Mouse (Mus musculus): ENCODE results near the gene Chrm3.

Chrm3 gene

DNA sequence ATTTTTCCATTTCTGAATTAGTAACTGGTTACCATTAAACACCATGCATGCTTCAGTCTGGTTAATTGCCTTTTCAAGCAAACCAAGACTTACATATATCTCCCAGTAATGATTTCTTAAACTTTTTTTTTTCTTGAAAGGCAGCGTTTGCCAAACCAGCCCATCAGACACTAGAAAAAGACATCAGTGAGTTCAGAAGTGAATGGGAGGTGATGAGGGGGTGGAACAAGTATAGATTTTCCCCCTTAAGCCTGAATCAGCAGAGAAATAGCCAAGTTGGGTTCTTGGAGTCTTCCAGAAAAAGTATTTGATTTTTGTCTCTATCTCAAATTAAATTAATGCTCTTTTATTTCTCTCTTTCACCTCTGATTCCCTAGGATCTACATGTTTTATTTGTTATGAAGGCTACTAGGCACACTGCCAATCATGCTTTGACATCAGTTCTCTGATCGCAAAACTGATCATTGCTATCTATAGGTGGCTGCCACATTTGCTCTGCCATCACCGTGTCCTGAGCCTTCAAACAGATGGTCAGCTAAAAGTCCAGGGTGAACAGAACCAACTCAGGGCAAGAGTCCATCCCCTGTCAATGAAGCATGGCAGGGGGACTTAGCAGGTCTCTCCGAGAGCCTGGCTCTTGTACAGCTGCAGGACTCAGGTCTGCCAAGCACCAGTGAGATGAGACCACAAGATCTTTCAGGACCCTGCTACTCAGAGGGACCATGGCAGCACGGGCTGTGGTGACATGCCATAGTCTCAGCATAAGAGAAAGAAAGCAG lies 125.1 kb downstream of the Chrm3 start:
- no peak for DNase-seq

DNA sequence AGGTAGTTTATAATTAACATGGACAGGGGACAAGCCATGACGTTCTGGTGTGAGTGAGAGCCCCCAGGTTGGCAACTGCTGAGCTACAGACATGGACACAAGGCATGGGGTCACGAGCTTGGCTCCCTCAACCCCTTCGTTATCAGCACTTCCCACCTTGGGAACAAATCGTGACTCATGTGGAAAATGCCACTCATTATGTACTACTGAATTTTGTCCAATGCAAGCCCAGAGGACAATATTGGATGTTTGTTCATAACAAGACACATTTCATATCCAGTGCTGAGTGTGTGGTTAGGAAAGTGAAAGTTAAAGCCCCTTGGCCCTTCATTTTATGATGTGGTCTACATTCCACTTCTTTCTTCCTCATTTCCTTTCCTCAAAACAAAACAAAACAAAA lies 140.2 kb downstream of the Chrm3 start:
- no peak for DNase-seq

DNA sequence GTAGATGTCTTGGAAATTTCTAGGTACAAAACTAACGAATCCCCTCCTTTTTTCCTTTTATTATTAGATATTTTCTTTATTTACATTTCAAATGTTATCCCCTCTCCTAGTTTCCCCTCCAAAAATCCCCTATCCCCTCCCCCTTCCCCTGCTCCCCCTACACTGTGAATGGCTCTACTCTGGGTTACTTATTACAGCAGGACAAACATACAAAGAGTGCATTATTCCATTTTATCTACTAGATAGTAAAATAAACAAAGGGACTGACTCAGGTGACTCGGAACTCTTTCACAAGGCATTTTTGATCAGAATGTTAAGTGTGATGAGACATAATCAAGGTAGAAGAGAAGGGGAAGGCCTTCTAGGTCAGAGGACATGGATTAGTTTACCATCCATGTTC lies 148.5 kb downstream of the Chrm3 start:
- DNase-seq = no peak

DNA sequence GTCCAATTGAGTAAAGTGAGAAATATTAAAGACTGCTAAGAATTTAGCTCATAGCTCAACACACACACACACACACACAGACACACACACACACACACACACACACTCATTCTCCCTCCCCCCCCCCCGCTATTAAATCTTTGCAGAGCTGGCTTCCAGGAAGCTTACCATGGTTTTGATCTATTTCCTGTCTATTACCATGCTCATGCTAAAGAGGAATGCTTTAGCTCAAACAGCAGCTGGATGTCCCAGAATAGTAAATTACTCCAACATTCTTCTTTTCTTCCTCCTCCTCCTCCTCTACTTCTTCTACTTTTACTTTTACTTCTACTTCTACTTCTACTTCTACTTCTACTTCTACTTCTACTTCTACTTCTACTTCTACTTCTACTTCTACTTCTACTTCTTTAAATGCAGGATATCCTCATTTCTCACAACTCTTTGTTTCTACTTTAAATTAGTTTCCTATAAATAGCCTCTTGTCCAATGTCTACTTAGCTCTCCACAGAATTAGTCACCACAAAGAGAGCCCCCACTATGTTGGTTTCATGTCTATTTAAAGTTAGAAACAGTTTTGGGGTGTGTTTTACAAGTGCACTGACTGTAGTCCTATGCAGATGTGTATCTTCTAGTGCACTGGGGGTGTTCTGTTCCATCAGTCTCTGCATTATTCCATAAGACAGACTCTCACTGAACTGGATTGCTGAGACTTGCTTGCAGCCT lies 150.0 kb downstream of the Chrm3 start:
- DNase-seq = no peak

DNA sequence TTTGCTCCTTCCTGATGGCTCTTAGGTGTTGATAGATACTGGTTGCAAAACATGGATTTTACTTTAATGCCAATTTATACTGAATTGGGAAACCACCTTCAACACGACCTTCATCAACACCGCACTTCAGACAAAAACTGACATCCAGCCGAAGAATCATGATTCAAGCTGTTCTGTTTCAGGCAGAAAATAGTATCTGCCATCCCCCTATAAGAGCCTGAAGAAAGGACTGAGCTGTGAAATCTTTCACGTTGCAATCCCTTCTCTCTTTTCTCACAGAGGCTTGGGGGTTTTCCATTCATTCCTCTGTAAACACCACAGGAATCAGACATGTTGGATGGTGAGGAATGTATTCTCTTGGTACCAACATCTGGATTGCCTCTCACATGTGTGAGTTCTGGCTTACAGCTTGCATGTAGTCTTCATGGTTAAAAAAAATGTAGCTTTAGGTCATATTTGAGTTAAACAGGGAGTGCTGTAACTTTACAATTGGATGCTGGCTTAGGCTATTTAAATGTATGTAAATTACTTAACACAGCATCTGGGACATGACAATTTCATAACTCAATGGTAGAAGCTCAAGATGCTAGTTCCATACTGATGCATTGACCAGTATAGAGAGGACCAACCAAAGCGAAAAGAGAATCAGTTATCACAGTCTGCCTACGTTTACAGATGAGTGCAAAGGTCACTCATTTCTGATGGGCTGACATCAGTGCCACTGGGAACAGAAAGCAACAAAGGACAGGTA lies 161.3 kb downstream of the Chrm3 start:
- DNase-seq = no peak

DNA sequence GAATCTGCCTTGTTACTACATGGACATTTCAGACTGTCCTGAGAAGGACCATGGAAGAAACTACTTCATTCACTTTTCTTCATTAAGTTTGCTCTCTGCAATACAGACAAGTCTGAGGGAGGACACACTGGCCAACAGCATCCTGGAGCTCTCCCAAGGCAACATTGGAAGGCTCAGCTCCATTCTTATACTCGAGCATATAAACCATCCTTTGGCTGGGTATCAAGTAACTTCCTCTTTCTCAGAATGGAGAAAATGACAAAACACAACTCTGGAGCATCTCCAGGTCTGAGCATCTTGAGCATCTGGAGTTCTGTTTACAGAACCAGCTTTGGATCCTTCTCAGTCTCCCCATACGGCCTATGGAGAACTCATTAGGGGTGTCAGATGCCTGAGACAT lies 170.8 kb downstream of the Chrm3 start:
- DNase-seq = no peak

DNA sequence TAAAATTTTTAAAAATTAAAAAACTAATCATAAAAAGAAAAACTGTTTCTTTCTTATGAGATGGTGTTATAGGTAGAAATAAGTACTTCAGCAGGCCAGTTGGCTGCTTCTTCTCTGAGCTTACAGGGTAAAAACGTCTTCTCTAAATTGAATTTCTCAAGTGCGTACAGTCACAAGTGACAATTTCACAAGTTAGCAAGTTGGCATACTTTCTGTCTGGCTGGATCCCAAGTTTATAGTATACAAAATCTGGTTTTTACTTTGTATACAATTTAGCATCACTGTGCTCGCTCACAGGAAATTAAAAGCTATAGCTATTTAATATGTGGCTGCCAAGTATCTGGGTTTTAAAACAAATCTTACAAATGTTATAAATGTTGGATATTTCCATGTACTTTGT lies 172.7 kb downstream of the Chrm3 start:
- DNase-seq = no peak

DNA sequence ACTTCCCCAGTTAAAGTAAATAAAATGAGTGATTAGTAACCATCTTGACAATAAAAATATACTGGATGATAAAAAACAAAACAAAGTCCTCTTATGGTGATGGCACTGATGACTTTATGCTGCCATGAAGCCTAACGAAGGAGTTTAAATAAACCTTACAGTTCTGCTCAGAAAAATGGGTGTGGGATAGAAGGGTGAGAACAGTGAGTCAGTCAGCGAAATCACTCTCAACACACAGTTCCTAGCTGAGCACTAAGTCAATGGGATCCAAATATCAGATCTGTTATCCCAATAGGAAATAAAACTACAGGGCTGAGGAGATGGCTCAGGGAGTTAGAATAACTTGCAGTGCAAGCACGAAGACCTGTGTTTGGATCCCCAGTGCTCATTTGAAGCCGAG lies 176.8 kb downstream of the Chrm3 start:
- DNase-seq = no peak

DNA sequence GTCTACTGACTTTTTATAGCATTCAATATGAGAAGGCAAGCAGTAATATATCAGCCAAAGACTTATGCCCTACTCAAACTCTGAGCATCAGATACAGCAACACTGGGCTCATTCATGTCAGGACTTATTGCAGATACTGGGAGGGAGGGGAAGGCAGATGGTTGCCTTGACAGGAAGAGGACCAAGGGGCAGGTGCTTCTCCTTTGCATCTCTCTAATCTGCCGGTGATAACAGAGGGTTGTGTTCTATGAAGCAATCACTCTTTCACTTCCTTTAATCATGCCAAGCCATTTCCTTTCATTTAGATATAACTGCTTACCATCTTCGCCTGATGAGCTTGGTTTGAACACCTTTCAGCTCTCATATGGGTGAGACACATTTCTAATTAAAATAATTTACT lies 177.9 kb downstream of the Chrm3 start:
- DNase-seq = no peak

DNA sequence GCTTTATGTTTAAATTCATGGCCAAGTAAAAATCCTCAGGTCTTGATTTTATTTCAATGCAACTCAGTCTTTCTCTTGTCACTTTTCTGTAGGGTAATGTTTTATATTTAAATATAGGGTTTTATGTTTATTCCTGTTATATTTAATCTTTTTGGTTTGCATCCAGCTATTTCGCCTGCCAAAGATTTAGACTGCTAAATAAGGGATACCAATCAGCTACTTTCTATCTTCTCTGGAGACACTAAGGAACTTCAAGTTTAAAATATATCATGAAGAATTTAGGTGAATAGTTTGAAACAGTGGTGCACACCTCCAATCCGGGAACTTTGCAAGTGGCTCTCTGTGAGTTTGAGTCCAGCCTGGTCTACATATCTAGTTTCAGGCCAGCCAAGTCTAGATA lies 190.1 kb downstream of the Chrm3 start:
- DNase-seq = no peak

DNA sequence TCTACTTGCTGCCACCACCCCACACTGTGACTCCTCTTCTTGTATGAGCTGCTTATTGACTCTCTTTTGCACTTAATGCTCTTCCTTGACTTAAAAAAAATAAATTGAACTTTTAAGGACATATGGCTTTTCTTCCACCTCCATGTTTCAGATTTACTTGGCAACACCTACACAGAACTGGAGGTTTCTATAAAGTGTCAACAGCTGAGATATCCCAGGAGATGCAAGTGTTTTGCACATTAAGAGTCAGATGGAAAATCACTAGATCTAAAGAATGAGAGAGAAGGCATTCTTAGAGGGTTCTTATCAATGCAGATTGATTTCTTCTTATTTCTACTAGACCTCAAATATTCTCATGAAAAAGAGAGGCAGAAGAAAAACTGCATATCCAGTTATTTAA lies 197.3 kb downstream of the Chrm3 start:
- DNase-seq = no peak

DNA sequence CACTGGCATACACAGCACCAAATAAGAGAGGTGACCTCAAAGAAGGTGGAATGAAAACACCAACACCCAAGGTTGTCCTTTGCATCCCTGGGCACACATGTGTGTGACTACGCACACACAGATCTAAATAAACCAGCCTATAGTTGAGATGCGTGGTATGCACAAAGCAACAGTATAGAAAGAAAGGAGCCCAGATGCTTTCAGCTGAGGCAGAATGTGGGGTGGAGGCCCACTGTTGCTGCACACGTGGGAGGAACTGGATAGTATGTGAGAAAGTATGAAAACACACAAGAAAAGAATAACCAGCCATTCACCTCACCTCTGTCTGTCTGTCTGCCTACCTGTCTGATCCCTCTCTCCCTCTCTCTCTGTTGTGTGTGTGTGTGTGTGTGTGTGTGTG lies 203.2 kb downstream of the Chrm3 start:
- DNase-seq = no peak

DNA sequence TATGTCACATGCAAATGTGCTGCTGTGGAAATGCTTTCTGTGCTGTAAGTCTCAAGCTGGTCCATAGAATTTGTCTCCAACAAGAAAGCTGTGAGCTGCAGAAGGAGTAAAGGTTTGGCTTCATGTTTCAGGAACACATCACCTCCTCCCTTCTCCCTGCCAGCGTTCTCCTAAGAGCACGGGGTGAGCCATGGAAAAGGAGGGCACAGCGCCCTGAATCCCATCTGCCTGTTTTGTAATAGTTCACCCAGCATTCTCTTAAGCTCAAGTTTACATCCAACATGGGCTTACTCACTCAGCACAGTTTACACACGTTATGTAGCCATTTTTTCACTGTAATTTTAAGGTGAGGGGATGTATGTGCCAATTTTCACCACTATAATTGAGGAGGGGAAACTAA lies 220.1 kb downstream of the Chrm3 start:
- no peak for DNase-seq

DNA sequence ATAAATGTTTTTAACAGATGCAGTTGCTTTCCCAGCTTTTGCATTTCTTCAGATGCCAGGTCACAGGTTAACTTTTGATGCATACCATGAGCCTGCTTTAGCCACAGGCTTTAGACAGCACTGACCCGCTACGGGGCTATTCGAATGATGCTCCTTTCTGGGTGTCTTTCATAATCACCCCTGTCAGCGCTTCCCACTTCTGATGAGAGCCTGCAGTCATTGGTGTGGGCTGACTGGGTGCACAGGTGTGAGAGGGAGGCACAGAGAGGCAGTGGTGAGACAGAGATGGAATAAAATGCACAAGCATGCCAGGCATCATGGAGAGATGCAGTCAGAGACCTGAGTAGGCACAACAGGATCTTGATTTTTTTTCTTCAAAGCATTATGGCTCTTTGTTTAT lies 221.8 kb downstream of the Chrm3 start:
- no peak for DNase-seq

DNA sequence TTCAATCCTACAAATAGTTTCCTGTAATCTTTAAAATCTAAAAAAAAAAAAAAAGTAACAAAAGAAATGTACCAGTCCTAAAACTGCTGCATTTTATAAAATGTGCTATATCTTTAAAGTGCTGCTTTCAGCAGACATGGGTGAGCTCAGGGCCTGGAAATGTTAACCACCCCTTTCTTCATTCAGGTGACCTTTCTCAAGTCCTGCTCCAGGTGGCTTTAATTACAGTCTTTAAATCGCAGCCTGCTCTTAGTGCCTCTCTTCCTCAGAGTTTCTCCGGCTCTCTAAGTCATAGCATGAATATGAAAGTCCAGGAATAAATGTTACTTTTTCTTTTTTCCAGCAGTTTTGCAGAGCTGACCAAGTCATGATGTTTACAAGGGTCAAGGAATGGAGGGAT lies 229.6 kb downstream of the Chrm3 start:
- no peak for DNase-seq

DNA sequence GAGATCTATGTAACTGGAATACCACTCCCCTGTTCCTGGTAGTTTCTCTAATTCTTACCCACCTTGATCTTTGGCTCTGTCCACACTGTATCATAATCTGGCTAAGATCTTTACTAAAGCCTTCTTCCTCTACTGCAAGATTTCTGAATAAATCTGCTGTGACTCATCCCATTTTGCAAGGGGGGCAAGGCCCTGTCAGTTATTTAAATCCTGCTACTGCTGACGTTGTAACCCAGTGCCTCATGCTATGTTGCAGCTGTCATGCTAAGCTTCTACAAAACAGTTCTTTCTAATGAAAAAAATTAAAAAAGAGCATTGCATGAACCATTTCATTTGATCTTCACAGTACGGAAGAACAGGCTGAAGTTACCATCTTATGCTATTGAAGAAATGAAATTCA lies 248.4 kb downstream of the Chrm3 start:
- no peak for DNase-seq

DNA sequence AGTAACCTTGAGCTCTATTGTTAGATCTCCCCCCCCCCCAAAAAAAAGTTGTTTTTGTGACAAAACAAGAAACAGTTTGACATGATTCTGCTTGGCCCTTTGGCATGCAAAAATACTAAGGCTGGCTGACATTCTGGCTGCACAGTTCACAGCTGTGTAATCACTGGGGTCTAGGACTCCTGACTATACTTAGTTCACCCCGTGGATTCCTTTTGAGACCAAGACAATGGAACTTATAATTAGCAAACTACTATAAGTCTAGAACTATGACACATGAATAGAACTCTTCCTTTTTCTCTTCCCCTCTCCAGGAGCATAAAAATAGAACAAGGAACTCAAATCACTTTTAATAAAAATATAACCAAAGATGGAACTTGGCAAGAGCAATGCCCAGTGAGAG lies 251.1 kb downstream of the Chrm3 start:
- DNase-seq = no peak

DNA sequence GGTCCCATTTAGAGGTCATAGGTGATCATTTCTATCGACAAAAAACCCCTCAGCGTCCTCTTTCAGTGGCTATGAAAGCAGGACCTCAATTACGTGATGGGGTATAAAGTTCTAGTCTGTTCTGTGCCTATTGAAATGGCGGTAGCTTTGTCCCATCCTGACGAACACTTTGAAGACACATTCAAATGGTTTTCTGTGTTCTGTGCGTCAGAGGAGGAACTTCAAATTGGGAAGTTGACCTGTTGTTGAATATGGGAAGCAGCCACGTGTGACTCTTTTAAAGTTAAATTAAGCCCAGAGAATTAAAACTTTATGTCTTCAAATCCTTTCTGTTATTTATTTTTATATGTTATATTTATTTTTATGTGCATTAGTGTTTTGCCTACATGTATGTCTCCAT lies 253.3 kb downstream of the Chrm3 start:
- no peak for DNase-seq

DNA sequence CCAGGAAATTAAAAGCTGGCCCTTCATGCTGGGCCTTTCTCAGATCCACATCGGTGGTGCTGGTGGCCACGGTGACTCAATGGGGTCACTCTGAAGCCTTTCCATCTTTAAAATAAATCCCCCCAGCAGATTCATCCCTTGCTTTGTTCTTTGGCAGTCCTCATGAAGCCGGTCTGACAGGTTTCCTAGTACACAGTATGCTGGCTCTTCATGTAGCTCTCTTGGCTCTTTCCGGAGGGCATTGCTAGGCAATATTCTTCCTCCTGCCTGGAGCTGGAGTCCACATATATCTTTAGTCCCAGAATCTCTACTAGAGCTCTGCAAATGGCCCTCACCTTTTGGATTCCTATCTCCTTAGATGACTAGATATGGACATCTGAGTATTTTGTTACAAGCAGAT lies 269.9 kb downstream of the Chrm3 start:
- no peak for DNase-seq

DNA sequence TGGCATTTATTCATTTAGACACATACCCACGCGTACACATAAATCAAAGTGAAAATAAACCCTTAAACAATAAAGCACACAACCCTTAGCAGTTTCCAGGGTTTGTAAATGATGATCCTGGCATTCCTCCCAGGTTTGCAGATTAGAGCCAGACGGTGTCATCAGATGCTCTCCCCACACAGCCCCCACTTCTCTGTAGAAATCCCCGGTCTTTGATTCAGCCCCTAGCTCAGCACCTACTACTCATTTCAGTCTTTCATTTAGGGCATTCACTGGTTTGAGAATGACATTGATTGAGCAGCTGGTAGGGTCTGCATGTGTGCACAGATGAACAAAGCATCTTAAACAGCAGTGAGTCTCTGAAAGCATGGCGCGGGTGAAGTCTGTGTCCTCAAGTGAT lies 274.3 kb downstream of the Chrm3 start:
- DNase-seq = no peak

DNA sequence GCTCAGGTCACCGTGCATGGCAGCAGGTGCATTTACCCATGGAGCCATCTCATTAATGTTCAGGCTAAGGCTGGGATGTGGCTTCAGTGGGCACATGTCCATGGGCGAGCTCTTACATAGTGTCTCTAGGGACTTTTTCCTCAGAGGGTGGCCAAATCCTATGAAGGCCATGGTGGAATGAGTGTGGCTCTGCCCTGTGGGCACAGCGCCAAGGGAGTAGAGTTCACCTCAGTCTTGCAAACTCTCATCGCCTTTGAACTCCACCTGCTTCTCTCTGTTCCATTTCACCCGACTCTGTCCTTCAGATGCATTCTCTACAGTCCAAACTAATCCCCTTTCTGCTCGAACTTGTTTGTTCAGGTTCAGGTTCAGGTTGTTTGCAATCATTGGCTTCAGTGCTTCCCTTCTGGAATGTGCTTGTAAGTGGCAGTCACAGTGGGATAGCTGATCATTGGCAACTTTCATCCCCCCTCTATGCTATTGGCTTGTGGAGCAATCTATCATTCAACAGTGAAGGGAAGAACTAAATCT lies 278.7 kb downstream of the Chrm3 start:
- DNase-seq = no peak

DNA sequence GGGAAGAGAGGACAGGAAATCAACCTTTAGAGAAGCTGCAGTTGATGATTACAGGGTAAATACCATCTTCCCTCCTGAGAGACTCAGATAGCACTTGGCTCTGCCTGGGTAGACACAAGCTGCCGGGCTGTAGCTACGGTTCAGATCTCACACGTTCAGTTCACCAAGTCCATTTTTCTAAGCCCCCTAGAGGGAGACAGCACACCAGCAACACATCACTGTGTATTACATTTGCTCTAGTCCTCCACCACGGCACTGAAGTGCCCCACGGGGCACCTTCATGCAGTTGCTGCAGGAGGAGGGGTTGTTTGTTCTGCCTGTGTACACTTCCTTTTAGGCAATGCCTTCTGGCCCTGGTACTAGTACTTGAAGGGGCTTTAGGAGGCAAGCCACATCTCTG lies 289.5 kb downstream of the Chrm3 start:
- DNase-seq = peak; percentile 52

DNA sequence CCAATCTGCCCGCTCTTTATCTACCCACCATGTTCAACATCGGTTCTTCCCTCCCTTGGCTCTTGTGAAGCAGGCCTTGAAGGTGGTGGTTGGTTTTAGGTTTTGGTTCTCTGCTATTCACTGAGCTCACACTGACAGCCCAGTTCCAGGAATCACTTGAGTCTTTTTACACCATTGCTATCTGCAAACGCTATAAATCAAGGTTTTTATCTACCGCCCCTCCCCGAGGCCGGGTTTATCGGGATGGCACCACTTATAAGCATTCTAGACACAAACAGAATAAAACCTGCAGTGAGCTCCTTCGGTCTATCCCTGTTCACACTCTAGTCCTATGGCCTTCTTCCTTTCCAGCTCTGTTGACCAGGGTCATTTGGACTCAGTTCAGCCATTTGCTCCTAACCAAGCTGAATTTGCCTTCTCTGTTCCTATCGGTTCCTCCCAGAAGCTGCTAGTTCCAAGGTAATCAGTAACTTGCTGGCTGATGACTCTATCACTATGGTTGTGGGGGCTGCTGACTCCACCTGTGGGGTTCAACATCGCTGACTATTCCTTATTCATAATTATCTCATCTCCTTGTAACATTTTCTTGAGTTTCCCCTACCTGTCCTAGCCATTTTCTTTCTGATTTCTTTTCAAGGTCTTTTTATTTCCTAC lies 291.6 kb downstream of the Chrm3 start:
- DNase-seq = no peak
